Mouse (Mus musculus) E14TG2a.4 (cell line): ENCODE measurements at regions not wholly inside any gene's neighbourhood (a gene's known extent, or its start where the extent isn't known, plus 50 kb on each side); places are given as distances from the start of the nearest gene placed in this dataset.
A peak's percentile ranks its signal among the peaks of the same experiment; 100 is the strongest.

ENCODE experiments used
- CTCF ChIP-seq: conservative IDR thresholded peaks from 2 replicates; pipeline ENCODE4 v1.5.1; 2014; ENCODE audit warnings: low read length
- POU5F1 ChIP-seq: IDR thresholded peaks from 2 replicates; pipeline ENCODE4 v1.6.1; 2014; ENCODE audit warnings: low read length, borderline replicate concordance

DNA sequence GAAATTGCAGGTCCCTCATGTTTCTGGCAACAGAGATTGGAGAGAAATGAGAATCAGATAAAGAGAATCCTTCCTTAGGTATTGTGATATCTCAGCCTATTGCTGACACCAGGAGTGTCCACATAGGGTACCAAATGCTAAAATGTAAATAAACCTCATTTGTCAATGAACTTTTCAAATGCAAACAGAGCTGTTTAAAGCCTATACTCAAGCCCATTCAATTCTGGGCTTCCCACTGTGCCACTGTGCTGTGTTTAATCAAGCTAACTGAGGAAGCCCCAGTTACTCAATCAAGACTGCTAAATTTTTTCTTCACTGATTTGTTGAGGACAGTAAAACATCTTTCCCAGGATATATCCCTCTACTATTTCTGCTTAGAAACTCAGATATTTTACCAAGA lies 441.2 kb downstream of the Gm11232 start:
- TF ChIP-seq CTCF (no peak), POU5F1 (peak; percentile 78; the same call in 1 of the 2 replicates)
